Comparison of ENCODE assay signal across 8 mouse cellular contexts in the genomic region with DNA sequence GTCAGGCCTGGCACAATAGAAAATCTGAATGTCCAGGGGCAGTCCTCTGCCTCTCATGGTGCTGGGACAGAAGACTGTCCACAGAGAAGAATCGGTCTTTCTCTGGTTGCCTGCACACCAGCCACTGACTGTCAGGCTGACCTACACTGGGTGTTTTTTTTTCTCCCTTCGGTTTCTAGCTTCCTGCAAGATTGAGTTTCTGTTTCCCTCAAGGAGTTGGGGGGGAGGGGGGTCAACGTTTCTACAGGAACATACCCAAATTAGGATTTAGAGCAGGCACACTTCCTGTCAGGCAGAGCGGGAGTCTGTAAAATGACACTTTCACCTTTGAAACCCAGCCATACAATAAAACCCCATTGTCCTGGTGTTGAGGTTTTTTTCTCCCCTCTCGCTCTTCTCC. TPM values are rescaled to one million over a fixed set of nuclear protein-coding genes. Genes with fewer than 3 reads are reported as not detected.
DNase-seq lines count a peak whose midpoint lies in the region; ATAC-seq and TF ChIP-seq lines count a peak whose summit lies in the region.

No protein-coding gene starts in this region.

- ATAC-seq in midbrain, embryonic 15.5 days (replicated peaks): no peak
- no peak for ATAC-seq in limb, embryonic 15.5 days (ENCODE audit: insufficient number of reproducible peaks, low FRiP score, low TSS enrichment, low read depth)
- ATAC-seq in neutrophil, adult 5-6 weeks (ENCODE audit: extremely low read depth, insufficient number of reproducible peaks, low FRiP score, poor library complexity, severe bottlenecking): peak; percentile 57

- H3K4me3 ChIP-seq in midbrain, embryonic 10.5 days: peak overlapping the region; percentile 18; the same call in 1 of the 2 replicates
- H3K4me3 ChIP-seq in midbrain, embryonic 15.5 days: no peak overlapping the region
- peak overlapping the region; percentile 23 for H3K4me3 ChIP-seq in limb, embryonic 15.5 days
- no peak overlapping the region for H3K4me3 ChIP-seq in left cerebral cortex, adult 2 months

- H3K9me3 ChIP-seq in midbrain, embryonic 10.5 days (replicated peaks): no peaks in the 10 kb centered on the region
- no peaks in the 10 kb centered on the region for H3K9me3 ChIP-seq in midbrain, embryonic 15.5 days
- no peaks in the 10 kb centered on the region for H3K9me3 ChIP-seq in limb, embryonic 15.5 days

- DNase-seq in midbrain, embryonic 10.5 days (ENCODE audit: low spot score): peak; percentile 13
- DNase-seq in forelimb bud, embryonic 11.5 days (ENCODE audit: low read depth, low spot score): peak; percentile 68
- DNase-seq in left cerebral cortex, adult 2 months (ENCODE audit: extremely low spot score in 1 of 2, low spot score in 2 of 2): no peak
- DNase-seq in cerebellum, adult 18-20 months: no peak
- no peak for DNase-seq in right cerebral cortex, postnatal 25 days

- H3K4me2 ChIP-seq in midbrain, embryonic 15.5 days: no peak overlapping the region
- H3K4me2 ChIP-seq in limb, embryonic 15.5 days: peak overlapping the region; percentile 34

- no peak overlapping the region for H3K9ac ChIP-seq in midbrain, embryonic 15.5 days
- no peak overlapping the region for H3K9ac ChIP-seq in limb, embryonic 15.5 days

- H3K36me3 ChIP-seq in midbrain, embryonic 10.5 days: peaks cover 8% of the 10 kb centered on the region; the same call in 1 of the 2 replicates
- peaks cover 18% of the 10 kb centered on the region; the same call in 1 of the 2 replicates for H3K36me3 ChIP-seq in midbrain, embryonic 15.5 days (replicated peaks)
- H3K36me3 ChIP-seq in limb, embryonic 15.5 days: peaks cover 16% of the 10 kb centered on the region; the same call in 1 of the 2 replicates

- intact Hi-C loops in left cerebral cortex, adult 2 months (cut with DNase I): no loop called here

- H3K27ac ChIP-seq in midbrain, embryonic 10.5 days (replicated peaks): no peak overlapping the region; the same call in 1 of the 2 replicates
- no peak overlapping the region for H3K27ac ChIP-seq in midbrain, embryonic 15.5 days
- no peak overlapping the region; the same call in 1 of the 2 replicates for H3K27ac ChIP-seq in limb, embryonic 15.5 days
- no peak overlapping the region for H3K27ac ChIP-seq in left cerebral cortex, adult 2 months

- 20% methylated on average over 5 of the region's 5 CpGs for WGBS in midbrain, embryonic 10.5 days
- WGBS in midbrain, embryonic 15.5 days: 15% methylated on average over 5 of the region's 5 CpGs
- WGBS in limb, embryonic 15.5 days: 10% methylated on average over 5 of the region's 5 CpGs

- H3K27me3 ChIP-seq in midbrain, embryonic 10.5 days (ENCODE audit: low read depth, poor library complexity, severe bottlenecking): no peaks in the 10 kb centered on the region
- H3K27me3 ChIP-seq in midbrain, embryonic 15.5 days (replicated peaks): no peaks in the 10 kb centered on the region
- H3K27me3 ChIP-seq in limb, embryonic 15.5 days: no peaks in the 10 kb centered on the region

- peaks cover 9% of the 10 kb centered on the region for H3K4me1 ChIP-seq in midbrain, embryonic 10.5 days
- no peaks in the 10 kb centered on the region for H3K4me1 ChIP-seq in midbrain, embryonic 15.5 days
- H3K4me1 ChIP-seq in limb, embryonic 15.5 days: no peaks in the 10 kb centered on the region

- TF ChIP-seq CTCF in left cerebral cortex, adult 2 months (IDR thresholded peaks at IDR 0.05): no peak

RNA-seq across cellular contexts. Expression of a gene that starts 26.2 kb away (rescaled TPM):
- 14.6 and 16.7 TPM in 2 replicates for polyA plus RNA-seq in midbrain, embryonic 10.5 days (2016; fragmentation: Nextera tagmentation; extraction: Ambion mirVana)
- polyA plus RNA-seq in midbrain, embryonic 15.5 days (2015; fragmentation: Nextera tagmentation; extraction: Ambion mirVana): 15.7 and 19.3 TPM in 2 replicates
- polyA plus RNA-seq in limb, embryonic 15.5 days (2015; fragmentation: Nextera tagmentation; extraction: Ambion mirVana): 21.1 and 21.3 TPM in 2 replicates
- 26.0 and 30.6 TPM in 2 replicates for total RNA-seq in neutrophil, adult 5-6 weeks (2017)
- total RNA-seq in left cerebral cortex, adult 2 months (2021): 10 to 100 TPM; 44.8 to 45.5 TPM

RNA-seq across cellular contexts. Expression of a gene that starts 55.1 kb away (rescaled TPM):
- 27.1 and 31.8 TPM in 2 replicates for polyA plus RNA-seq in midbrain, embryonic 10.5 days (2016; fragmentation: Nextera tagmentation; extraction: Ambion mirVana)
- polyA plus RNA-seq in midbrain, embryonic 15.5 days (2015; fragmentation: Nextera tagmentation; extraction: Ambion mirVana): 20.5 and 23.4 TPM in 2 replicates
- 22.7 and 23.4 TPM in 2 replicates for polyA plus RNA-seq in limb, embryonic 15.5 days (2015; fragmentation: Nextera tagmentation; extraction: Ambion mirVana)
- 11.5 and 11.6 TPM in 2 replicates for total RNA-seq in neutrophil, adult 5-6 weeks (2017)
- 10 to 100 TPM in 1 of 2 experiments, 1 to 10 TPM in 1; 8.0 to 11.3 TPM for total RNA-seq in left cerebral cortex, adult 2 months (2021)

Comparison
In these comparisons a context has a peak if more than half of its experiments do, and no peak if none do; other contexts are left out.
1. H3K4me3 ChIP-seq: peak in midbrain, embryonic 10.5 days (single experiment) and limb, embryonic 15.5 days (single experiment); none in midbrain, embryonic 15.5 days (single experiment) and left cerebral cortex, adult 2 months (single experiment).
2. DNase-seq: peak in midbrain, embryonic 10.5 days (single experiment) and forelimb bud, embryonic 11.5 days (single experiment); none in left cerebral cortex, adult 2 months (0 of 2), cerebellum, adult 18-20 months (0 of 2) and right cerebral cortex, postnatal 25 days (single experiment).